Mouse (Mus musculus): ENCODE results near the gene Mat2a. TPM values are rescaled to one million over a fixed set of nuclear protein-coding genes. Genes with fewer than 3 reads are reported as not detected.
"Not testable (repeated sequence)": the region's sequence is repeated elsewhere in the genome, so short reads cannot be mapped to it uniquely, and the experiment has no call there.

Gene Mat2a
- polyA plus RNA-seq, 1 experiment from 2014 or later: 165 TPM

DNA sequence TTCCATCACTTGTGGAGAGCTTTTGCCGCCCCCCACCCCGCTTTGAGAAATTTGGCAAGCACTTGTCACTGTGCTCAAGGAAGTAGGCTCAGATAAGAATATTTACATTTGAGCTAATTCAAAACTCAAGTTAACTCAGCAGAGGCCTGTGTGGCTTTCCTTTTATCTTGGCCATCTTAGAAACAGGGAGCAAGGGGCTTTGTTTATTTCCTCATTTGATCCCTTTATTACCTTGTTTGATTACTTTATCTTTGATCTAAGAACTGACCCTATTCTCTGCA is 41.0 kb upstream of the Mat2a start:
- Histone ChIP-seq H3K4me2 (replicated peaks; ENCODE audit: low read depth, low read length) (no peak overlapping the region), H3K36me3 (ENCODE audit: insufficient read depth, low read length) (no peaks in the 10 kb centered on the region), H3K9me3 (ENCODE audit: low read length) (no peaks in the 10 kb centered on the region), H3K9ac (replicated peaks; ENCODE audit: low read depth) (no peak overlapping the region), H3K4me3 (ENCODE audit: low read depth, low read length) (no peak overlapping the region), H3K27ac (ENCODE audit: low read length) (no peak overlapping the region), H3K27me3 (replicated peaks; ENCODE audit: insufficient read depth, low read length) (no peaks in the 10 kb centered on the region), H3K4me1 (ENCODE audit: insufficient read depth, low read depth, low read length) (no peaks in the 10 kb centered on the region)
- DNase-seq (ENCODE audit: low spot score) (peak; percentile 42), ATAC-seq (peak; percentile 56)
- TF ChIP-seq CTCF (IDR thresholded peaks at IDR 0.05) (no peak), EP300 (IDR thresholded peaks at IDR 0.05) (0 out of 2 replicates have a peak, but pooled peaks have one; percentile 22)
- 40% methylated on average over 2 of the region's 2 CpGs for WGBS

DNA sequence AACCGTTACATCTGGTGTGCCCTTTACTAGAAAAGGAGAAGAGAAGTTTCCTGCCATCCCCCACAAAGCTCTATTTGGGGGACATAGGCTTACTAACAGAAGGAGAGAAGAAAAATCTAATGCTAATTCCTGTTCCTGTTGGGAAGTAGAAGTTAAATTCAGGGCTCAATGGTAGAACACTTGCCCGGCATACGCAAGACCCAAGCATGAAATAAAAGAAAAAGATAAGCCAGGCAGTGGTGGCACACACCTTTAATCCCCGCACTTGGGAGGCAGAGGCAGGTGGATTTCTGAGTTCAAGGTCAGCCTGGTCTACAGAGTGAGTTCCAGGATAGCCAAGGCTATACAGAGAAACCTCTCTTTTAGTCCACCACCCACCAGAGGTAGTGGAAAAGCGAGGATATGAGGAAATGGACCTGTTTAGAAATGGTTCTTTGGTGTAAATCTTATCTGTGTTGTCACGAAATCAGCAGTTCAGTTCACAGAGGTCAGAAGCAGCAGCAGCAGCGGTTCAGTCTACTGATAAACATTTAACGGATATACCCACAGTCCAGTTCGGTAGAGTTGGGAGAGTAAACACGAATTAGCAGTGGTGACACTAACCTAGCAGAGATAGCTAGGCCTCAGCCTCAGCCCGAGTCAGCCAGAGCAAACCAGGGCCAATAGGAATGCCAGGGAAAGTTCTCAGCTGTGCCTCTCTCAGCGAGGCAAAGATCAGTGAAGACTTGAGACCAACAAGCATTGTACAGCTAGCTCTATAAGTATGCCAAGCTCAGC is 40.5 kb upstream of the Mat2a start:
- Histone ChIP-seq H3K9ac (replicated peaks; ENCODE audit: low read depth) (no peak overlapping the region), H3K4me1 (ENCODE audit: insufficient read depth, low read depth, low read length) (no peaks in the 10 kb centered on the region), H3K4me3 (ENCODE audit: low read depth, low read length) (no peak overlapping the region), H3K36me3 (ENCODE audit: insufficient read depth, low read length) (no peaks in the 10 kb centered on the region), H3K27ac (ENCODE audit: low read length) (no peak overlapping the region), H3K27me3 (replicated peaks; ENCODE audit: insufficient read depth, low read length) (no peaks in the 10 kb centered on the region), H3K4me2 (replicated peaks; ENCODE audit: low read depth, low read length) (no peak overlapping the region), H3K9me3 (ENCODE audit: low read length) (no peaks in the 10 kb centered on the region)
- DNase-seq (ENCODE audit: low spot score) (no peak), ATAC-seq (no peak)
- TF ChIP-seq CTCF (IDR thresholded peaks at IDR 0.05): no peak
- no peak for TF ChIP-seq EP300 (IDR thresholded peaks at IDR 0.05)
- 71% methylated on average over 12 of the region's 12 CpGs for WGBS

DNA sequence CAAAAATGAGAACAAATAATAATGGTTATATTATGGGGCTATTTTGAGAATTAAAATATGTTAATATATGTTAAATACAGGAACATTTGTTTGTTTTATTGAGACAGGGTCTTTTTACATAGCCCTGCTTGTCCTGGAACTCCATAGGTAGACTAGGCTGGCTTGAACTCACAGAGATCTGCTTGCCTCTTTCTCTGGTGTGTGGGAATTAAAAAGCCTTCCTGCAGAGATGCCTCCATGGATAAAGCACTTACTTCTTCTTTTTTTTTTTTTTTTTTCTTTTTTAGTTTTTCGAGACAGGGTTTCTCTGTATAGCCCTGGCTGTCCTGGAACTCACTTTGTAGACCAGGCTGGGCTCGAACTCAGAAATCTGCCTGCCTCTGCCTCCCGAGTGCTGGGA is 39.3 kb upstream of the Mat2a start:
- H3K27me3 ChIP-seq (replicated peaks; ENCODE audit: insufficient read depth, low read length); H3K9me3 ChIP-seq (ENCODE audit: low read length); H3K4me3 ChIP-seq (ENCODE audit: low read depth, low read length); H3K9ac ChIP-seq (replicated peaks; ENCODE audit: low read depth); H3K4me1 ChIP-seq (ENCODE audit: insufficient read depth, low read depth, low read length); H3K27ac ChIP-seq (ENCODE audit: low read length); H3K36me3 ChIP-seq (ENCODE audit: insufficient read depth, low read length); H3K4me2 ChIP-seq (replicated peaks; ENCODE audit: low read depth, low read length); ATAC-seq; DNase-seq (ENCODE audit: low spot score): not testable (repeated sequence)
- WGBS: 97% methylated on average over 2 of the region's 3 CpGs

DNA sequence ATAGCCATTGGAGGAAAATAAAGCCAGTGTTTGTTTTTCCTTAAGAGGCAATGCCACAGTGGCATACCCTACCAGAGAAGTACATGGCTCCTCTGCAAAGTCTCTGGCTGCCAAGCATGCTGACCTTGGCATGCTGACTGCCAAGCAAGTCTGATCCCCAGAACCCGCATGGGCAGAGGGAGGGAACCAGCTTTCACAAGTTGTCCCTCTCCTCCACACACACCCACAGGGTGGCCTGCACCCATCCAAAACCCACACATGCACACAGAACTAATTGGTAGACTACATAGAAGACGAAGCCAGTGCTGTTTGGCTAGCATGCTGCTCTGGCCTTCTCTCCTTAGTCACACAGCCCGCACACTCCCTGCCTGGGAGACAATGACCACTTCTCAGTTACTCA is 38.3 kb upstream of the Mat2a start:
- TF ChIP-seq EP300 (IDR thresholded peaks at IDR 0.05) (no peak), CTCF (IDR thresholded peaks at IDR 0.05) (no peak)
- no peaks in the 10 kb centered on the region for H3K9me3 ChIP-seq (ENCODE audit: low read length)
- no peaks in the 10 kb centered on the region for H3K4me1 ChIP-seq (ENCODE audit: insufficient read depth, low read depth, low read length)
- no peaks in the 10 kb centered on the region for H3K36me3 ChIP-seq (ENCODE audit: insufficient read depth, low read length)
- ATAC-seq (no peak), DNase-seq (ENCODE audit: low spot score) (no peak)
- no peak overlapping the region for H3K27ac ChIP-seq (ENCODE audit: low read length)
- H3K4me2 ChIP-seq (replicated peaks; ENCODE audit: low read depth, low read length): no peak overlapping the region
- no peak overlapping the region for H3K4me3 ChIP-seq (ENCODE audit: low read depth, low read length)
- 64% methylated on average over 3 of the region's 3 CpGs for whole genome bisulfite sequencing
- H3K27me3 ChIP-seq (replicated peaks; ENCODE audit: insufficient read depth, low read length): no peaks in the 10 kb centered on the region
- H3K9ac ChIP-seq (replicated peaks; ENCODE audit: low read depth): no peak overlapping the region

DNA sequence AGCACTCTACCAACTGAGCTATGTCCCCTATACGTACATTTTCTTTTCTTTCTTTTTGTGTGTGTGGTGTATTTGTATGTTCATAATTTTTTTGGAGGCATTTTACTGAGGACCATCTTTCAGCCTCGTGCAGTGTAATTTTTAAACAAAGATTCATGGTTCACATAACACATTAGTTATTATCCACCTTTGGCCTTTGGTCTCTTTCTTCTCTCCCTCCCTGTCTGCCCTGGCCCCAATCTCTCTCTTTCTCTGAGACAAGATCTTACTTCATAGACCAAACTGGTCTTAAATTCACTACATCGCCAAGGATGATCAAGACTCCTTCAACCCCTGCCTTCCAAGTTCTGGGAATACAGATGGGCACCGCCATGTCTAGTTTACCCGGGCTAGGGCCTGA is 37.5 kb upstream of the Mat2a start:
- 89% methylated on average over 5 of the region's 5 CpGs for WGBS
- Histone ChIP-seq H3K9me3 (ENCODE audit: low read length) (no peaks in the 10 kb centered on the region), H3K36me3 (ENCODE audit: insufficient read depth, low read length) (no peaks in the 10 kb centered on the region), H3K4me2 (replicated peaks; ENCODE audit: low read depth, low read length) (no peak overlapping the region), H3K4me1 (ENCODE audit: insufficient read depth, low read depth, low read length) (no peaks in the 10 kb centered on the region), H3K9ac (replicated peaks; ENCODE audit: low read depth) (no peak overlapping the region), H3K27ac (ENCODE audit: low read length) (no peak overlapping the region), H3K27me3 (replicated peaks; ENCODE audit: insufficient read depth, low read length) (no peaks in the 10 kb centered on the region), H3K4me3 (ENCODE audit: low read depth, low read length) (no peak overlapping the region)
- DNase-seq (ENCODE audit: low spot score) (no peak), ATAC-seq (no peak)
- TF ChIP-seq EP300 (IDR thresholded peaks at IDR 0.05): no peak
- no peak for TF ChIP-seq CTCF (IDR thresholded peaks at IDR 0.05)

DNA sequence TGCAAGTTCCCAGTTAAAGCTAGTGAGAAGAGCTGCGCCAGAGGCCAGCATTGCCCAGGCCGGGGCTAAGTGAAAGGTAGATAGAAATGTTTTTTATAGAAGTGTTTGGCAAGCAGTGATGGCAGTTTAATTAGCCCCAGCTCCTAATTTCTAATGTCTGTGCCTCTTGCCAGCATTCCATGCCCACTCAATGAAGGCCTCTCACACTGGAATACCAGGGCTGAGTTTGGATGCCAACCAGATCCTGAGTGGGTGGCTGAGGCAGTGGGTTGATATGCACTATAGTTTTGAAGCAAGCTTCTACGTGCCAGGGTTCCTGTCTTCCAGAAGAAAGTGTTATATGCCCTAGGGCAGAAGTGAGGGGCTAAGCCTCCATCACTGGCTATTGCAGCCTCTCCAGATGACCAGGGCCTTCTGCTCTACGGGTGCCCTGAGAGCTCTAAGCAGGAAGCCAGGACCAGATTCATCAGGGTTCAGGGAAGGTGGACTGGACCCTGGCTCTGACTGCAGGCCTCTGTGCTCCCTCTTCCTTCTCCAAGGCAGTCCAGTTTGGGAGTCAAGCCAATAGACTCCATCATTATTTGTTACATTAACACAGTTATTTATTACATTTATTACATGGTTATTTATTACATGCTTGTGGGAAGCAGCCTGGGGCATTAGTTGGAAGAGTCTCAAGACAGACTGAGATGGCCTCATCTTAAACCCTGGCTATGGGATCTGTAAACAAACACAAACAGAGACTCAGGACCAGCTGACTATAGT is 36.0 kb upstream of the Mat2a start:
- Histone ChIP-seq H3K27me3 (replicated peaks; ENCODE audit: insufficient read depth, low read length) (no peaks in the 10 kb centered on the region), H3K4me1 (ENCODE audit: insufficient read depth, low read depth, low read length) (no peaks in the 10 kb centered on the region), H3K27ac (ENCODE audit: low read length) (no peak overlapping the region), H3K9me3 (ENCODE audit: low read length) (no peaks in the 10 kb centered on the region), H3K36me3 (ENCODE audit: insufficient read depth, low read length) (no peaks in the 10 kb centered on the region), H3K4me2 (replicated peaks; ENCODE audit: low read depth, low read length) (no peak overlapping the region), H3K9ac (replicated peaks; ENCODE audit: low read depth) (no peak overlapping the region), H3K4me3 (ENCODE audit: low read depth, low read length) (no peak overlapping the region)
- no peak for ATAC-seq
- 75% methylated on average over 4 of the region's 4 CpGs for WGBS
- TF ChIP-seq CTCF (IDR thresholded peaks at IDR 0.05): no peak
- no peak for DNase-seq (ENCODE audit: low spot score)

Data from lung, postnatal 0 days (tissue).